Mouse (Mus musculus) adrenal gland, adult 10 weeks (tissue): ENCODE data around the gene Gaa. TPM values are rescaled to one million over a fixed set of nuclear protein-coding genes. Genes with fewer than 3 reads are reported as not detected.

Experiments
- polyA plus RNA-seq: library from polyadenylated mRNA; stranded (reverse); fragments of 350-450 nt; fragmentation: Illumina TruSeq; extraction: RNeasy Lipid Tissue Mini Kit (QIAGEN cat#74804); gene quantifications from one replicate; pipeline ENCODE4 v1.2.3, GENCODE M21; 2014; ENCODE audit warnings: low read depth, low replicate concordance

Gaa gene
- 0.87 TPM for polyA plus RNA-seq

GRCm38 (mm10) chr11:119267768-119268556 is at the start of gene Gaa:
TSS of gene Gaa (plus strand) at chr11:119267887.

GRCm38 (mm10) chr11:119228091-119228781 is 39.5 kb upstream of the Gaa start, which contains the start of the genes Tbc1d16 and Ccdc40:
TSS of gene Tbc1d16 (minus strand) at chr11:119228499.
TSS of gene Ccdc40 (plus strand) at chr11:119228572.

GRCm38 (mm10) chr11:119299391-119300245 is 31.9 kb downstream of the Gaa start, which contains the start of gene Eif4a3:
TSS of gene Eif4a3 (minus strand) at chr11:119300089.

GRCm38 (mm10) chr11:119307658-119307867 is 39.9 kb downstream of the Gaa start, which contains the start of gene Card14:
TSS of gene Card14 (plus strand) at chr11:119307768.

Other genes starting within 250 kb of the Gaa start
- gene Cbx2, start 244.9 kb upstream of the Gaa start, polyA plus RNA-seq: 0.35 TPM
- gene Cbx8, start 226.9 kb upstream of the Gaa start, polyA plus RNA-seq: 1.6 TPM
- 31.7 TPM for gene Cbx4, start 181.7 kb upstream of the Gaa start, polyA plus RNA-seq
- 2.5 TPM for gene Tbc1d16, start 39.4 kb upstream of the Gaa start, polyA plus RNA-seq
- not detected for gene Ccdc40, start 39.3 kb upstream of the Gaa start, polyA plus RNA-seq
- 83.0 TPM for gene Eif4a3, start 32.2 kb downstream of the Gaa start, polyA plus RNA-seq
- not detected for gene Card14, start 39.9 kb downstream of the Gaa start, polyA plus RNA-seq
- gene Sgsh, start 87.6 kb downstream of the Gaa start, polyA plus RNA-seq: 3.0 TPM
- gene Slc26a11, start 87.7 kb downstream of the Gaa start, polyA plus RNA-seq: 3.2 TPM
- 59.5 TPM for gene Rnf213, start 125.2 kb downstream of the Gaa start, polyA plus RNA-seq
- gene Endov, start 223.5 kb downstream of the Gaa start, polyA plus RNA-seq: 0.35 TPM